Mouse (Mus musculus): Measurements from ENCODE around the gene Psmb8.

DNA sequence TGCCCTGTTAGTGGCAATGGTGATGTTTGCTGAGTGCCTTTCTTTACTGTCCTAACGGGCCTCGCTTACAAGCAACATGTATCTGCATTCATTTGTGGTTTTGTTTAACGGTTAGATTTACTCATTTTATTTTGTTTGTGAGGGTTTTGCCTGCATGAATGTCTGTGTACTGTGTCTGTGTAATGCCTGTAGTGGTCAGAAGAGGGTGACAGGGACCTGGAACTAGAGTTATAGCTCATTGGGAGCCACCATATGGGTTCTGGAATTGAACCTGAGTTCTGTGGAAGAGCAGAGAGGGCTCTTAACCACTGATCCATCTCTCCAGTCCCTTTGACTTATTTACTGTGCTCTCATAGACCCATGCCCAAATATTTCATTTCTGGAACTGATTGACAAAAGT lies 49.5 kb downstream of the Psmb8 start:
- no peak for TF ChIP-seq CTCF (IDR thresholded peaks at IDR 0.05; ENCODE audit: borderline replicate concordance, control insufficient read depth, extremely low read depth, insufficient read depth, low read length, poor library complexity)
- TF ChIP-seq POLR2A (IDR thresholded peaks at IDR 0.05; ENCODE audit: control insufficient read depth, extremely low read depth, insufficient read depth, low read length, poor library complexity): no peak

All from thymus, adult 2 months (tissue).